ENCODE assay signal across 1 mouse cellular context in genomic region chr15:78908982-78909381, GRCm38 (mm10).
TF ChIP-seq lines count a peak whose summit lies in the region.

No protein-coding gene starts in this region.

TF ChIP-seq in MEL, 35 proteins besides CTCF, POLR2A, EP300 and RAD21 (continued from another document):
- no peak for TF ChIP-seq NRF1 (IDR thresholded peaks at IDR 0.05; ENCODE audit: insufficient read depth, low read depth, low read length, poor library complexity, severe bottlenecking)
- TF ChIP-seq ZKSCAN1 (IDR thresholded peaks at IDR 0.05; ENCODE audit: low read depth, low read length) = no peak
- peak; percentile 72; the same call in 1 of the 2 replicates for TF ChIP-seq ETS1 (IDR thresholded peaks at IDR 0.05; ENCODE audit: low read depth, low read length)
- TF ChIP-seq MYC (IDR thresholded peaks at IDR 0.05; ENCODE audit: low read depth, low read length) = peak; percentile 97
- no peak for TF ChIP-seq ZMIZ1 (IDR thresholded peaks at IDR 0.05; ENCODE audit: low read depth, low read length)
- TF ChIP-seq CHD1 (IDR thresholded peaks at IDR 0.05; ENCODE audit: low read depth, low read length) = no peak
- no peak; the same call in 1 of the 2 replicates for TF ChIP-seq ELF1 (IDR thresholded peaks at IDR 0.05; ENCODE audit: low read depth, low read length)
- no peak for TF ChIP-seq SMC3 (IDR thresholded peaks at IDR 0.05; ENCODE audit: low read depth, low read length)
- TF ChIP-seq MAX (IDR thresholded peaks at IDR 0.05; ENCODE audit: low read length) = peak; percentile 96
